Mouse (Mus musculus) midbrain, embryonic 16.5 days (tissue): ENCODE data around the gene Ufc1. TPM values are rescaled to one million over a fixed set of nuclear protein-coding genes. Genes with fewer than 3 reads are reported as not detected.
A peak's percentile ranks its signal among the peaks of the same experiment; 100 is the strongest.

Source experiments
- ATAC-seq: fragments of 200-750 bp; cut with Nextera tagmentation; 2 replicates; pipeline ENCODE4 v1.8.0; 2017; ENCODE audit warnings: moderate TSS enrichment
- H3K27ac ChIP-seq: fragments of 300-500 bp; sonication (generic); 2 replicates; pipeline ENCODE4 v1.5.1; 2014; ENCODE audit warnings: mild to moderate bottlenecking, low read length, mixed read lengths
- H3K27me3 ChIP-seq: fragments of 300-500 bp; sonication (generic); 2 replicates; pipeline ENCODE4 v1.6.1; 2014; ENCODE audit warnings: low read depth, low read length, mixed read lengths; ENCODE audit not compliant: control insufficient read depth, insufficient read depth
- H3K36me3 ChIP-seq: fragments of 300-500 bp; sonication (generic); 2 replicates; pipeline ENCODE4 v1.6.1; 2014; ENCODE audit warnings: mild to moderate bottlenecking, low read length, moderate library complexity, mixed read lengths; ENCODE audit not compliant: control insufficient read depth, insufficient read depth
- H3K4me1 ChIP-seq: fragments of 300-500 bp; sonication (generic); 2 replicates; pipeline ENCODE4 v1.6.1; 2014; ENCODE audit warnings: mild to moderate bottlenecking, low read length, mixed read lengths; ENCODE audit not compliant: control insufficient read depth, insufficient read depth
- H3K4me2 ChIP-seq: fragments of 300-500 bp; sonication (generic); 2 replicates; pipeline ENCODE4 v1.6.1; 2014; ENCODE audit warnings: mild to moderate bottlenecking, low read length, mixed read lengths
- H3K4me3 ChIP-seq: fragments of 300-500 bp; sonication (generic); 2 replicates; pipeline ENCODE4 v1.5.1; 2014; ENCODE audit warnings: low read depth, mild to moderate bottlenecking, low read length, moderate library complexity, mixed read lengths
- H3K9ac ChIP-seq: fragments of 300-500 bp; sonication (generic); 2 replicates; pipeline ENCODE4 v1.6.1; 2014; ENCODE audit warnings: low read depth, low read length, mixed read lengths
- H3K9me3 ChIP-seq: fragments of 300-500 bp; sonication (generic); replicated peaks from 2 replicates; pipeline ENCODE4 v1.6.1; 2014; ENCODE audit warnings: mild to moderate bottlenecking, low read length, mixed read lengths; ENCODE audit not compliant: control insufficient read depth, poor library complexity, severe bottlenecking
- WGBS: fragments of 180-500 bp; shearing (Covaris S2); extraction: QIAGEN DNeasy Blood & Tissue Kit; methylation state at CpG from one replicate; pipeline ENCODE4 v1.1.7; 2014; 5-methylcytosine and 5-hydroxymethylcytosine counted together
- polyA plus RNA-seq: library from polyadenylated mRNA; unstranded; fragments of >200 nt; fragmentation: Nextera tagmentation; extraction: Ambion mirVana; gene quantifications from 2 replicates; pipeline ENCODE4 v1.2.1, GENCODE M21; 2015

Gene Ufc1
- 105 and 116 TPM in 2 replicates for polyA plus RNA-seq

DNA sequence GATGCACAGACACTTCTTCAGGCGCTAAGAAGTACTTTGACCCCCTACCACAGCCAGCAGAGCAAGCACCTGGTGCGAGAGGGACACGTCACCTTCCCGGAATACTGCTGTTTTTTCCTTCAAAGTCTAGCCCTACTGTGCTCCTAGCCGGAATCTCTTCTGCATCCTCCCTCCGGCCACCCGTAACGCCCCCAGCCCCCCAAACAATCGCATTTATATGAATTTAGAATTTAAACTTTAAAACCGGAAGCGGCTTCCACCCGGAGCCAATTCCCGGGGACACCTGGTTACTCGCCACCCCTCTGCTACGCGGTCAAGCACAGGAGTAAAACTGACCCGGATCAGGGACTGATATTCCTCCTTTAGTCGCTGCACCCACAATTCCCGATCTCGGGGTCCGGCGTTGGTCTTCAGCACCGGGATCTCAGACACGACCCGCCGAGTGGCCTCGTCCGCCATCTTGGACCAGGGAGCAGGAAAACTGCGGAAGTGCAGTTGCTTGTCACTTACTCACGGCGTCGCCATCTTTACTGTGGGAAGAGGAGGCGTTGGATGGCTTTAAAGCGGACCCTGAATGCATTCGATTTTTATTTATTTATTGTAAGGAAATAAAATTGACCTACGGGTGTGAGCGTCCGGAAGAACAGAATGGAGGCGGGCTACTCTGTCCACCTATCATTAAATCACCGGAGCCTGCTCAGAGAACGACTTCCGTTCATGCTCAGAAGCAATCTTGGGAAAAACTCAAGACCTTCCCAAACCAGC, at the start of gene Ufc1:
Gene Ufc1 (minus strand): TSS at position 727 of the 765 bp plus-strand sequence.
- Histone ChIP-seq H3K27me3 (peaks cover 11% of the 10 kb centered on the region), H3K9ac (peak within 1 kb of the TSS; percentile 77), H3K9me3 (no peaks in the 10 kb centered on the region), H3K27ac (peak within 1 kb of the TSS; percentile 94), H3K4me1 (peaks cover 12% of the 10 kb centered on the region), H3K4me3 (peak within 1 kb of the TSS; percentile 68), H3K4me2 (peak within 1 kb of the TSS; percentile 69), H3K36me3 (no peaks in the 10 kb centered on the region)
- ATAC-seq = peak; percentile 88
- WGBS = under 1% methylated on average over 42 of the region's 42 CpGs

DNA sequence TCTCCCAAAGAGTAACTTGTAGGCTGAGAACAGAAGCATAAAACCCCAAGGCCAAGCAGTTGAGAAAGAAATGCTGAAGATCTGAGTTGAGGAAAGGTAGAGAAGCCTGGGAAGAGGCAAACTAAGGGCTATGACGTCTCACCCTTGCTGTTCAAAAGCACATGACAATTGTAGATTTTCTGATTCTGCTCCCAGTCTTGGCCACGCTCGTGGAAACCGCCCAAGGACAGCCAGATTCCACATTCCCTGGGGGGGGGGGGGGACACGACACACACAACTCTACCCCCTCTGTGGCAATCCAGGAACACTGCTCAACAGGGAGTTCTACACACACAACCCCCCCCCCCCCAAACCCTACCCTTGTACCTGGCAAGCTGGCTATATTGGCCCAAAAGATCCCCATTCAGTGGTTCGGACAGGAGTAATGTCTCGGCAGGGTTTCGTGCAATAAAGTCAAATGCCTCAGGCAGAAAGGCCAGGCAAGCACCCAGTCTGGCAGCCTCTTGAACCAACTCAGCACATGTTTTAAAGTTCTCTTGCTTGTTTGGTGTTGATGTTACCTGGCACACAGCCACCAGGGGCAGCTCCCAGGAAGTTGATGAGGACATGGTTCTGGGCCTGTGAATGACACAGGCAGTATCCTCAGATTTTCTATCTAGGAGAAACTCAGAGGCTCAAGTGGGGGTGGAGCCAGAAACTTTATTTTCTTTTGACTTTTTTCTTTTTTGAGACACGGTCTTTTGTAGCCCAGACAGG, 49.3 kb upstream of the Ufc1 start:
- Histone ChIP-seq H3K36me3 (peaks cover 10% of the 10 kb centered on the region), H3K27ac (no peak overlapping the region), H3K9me3 (peaks cover 5% of the 10 kb centered on the region), H3K27me3 (no peaks in the 10 kb centered on the region), H3K9ac (0 out of 2 replicates have a peak overlapping the region, but pooled peaks have one; percentile 84), H3K4me1 (peaks cover 30% of the 10 kb centered on the region), H3K4me2 (peak overlapping the region; percentile 75), H3K4me3 (peak overlapping the region; percentile 84)
- ATAC-seq = no peak
- WGBS = 87% methylated on average over 9 of the region's 9 CpGs

DNA sequence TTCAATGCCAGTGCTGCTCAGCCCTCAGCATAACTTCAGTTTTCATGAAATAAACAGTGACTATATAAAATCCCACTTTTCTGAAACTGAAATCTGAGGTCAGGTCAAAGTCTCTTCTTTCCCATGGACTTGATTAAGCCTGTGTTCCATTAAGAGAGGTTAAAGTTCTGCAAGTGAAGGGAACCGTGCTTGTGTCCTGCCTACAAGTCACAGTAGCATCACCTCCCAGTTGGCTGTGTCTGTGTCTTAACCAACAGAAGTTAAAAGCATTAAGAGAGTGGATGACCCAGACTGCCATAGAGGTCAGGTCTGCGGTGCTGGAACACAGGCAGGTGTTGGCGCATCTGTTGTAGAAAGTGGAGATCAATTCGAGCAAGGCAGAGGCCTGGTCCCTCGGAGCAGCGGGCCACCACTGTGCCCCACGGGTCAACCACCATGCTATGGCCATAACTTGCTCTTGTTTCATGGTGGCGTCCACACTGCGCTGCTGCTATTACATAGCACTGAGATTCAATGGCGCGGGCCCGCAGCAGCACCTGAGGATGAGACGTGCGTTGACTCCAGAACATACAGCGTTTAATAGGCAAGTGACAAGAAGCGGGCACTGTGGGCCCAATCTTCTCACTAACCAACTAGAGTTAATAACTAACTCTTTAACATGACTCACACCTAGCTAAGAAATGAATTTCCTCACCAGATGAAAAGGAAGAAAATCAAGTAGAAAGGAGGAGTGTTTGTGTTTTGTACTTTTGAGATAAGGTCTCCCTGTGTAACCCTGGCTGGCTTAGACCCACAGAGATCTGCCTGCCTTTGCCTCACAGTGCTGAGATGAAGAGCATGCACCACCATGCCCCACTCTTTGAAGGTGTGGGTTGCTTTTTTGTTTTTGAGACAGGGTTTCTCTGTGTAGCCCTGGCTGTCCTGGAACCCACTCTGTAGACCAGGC, 47.7 kb upstream of the Ufc1 start:
- Histone ChIP-seq H3K4me1 (peaks cover 25% of the 10 kb centered on the region), H3K27me3 (no peaks in the 10 kb centered on the region), H3K9me3 (peaks cover 5% of the 10 kb centered on the region), H3K36me3 (peaks cover 19% of the 10 kb centered on the region), H3K9ac (no peak overlapping the region), H3K4me3 (no peak overlapping the region), H3K27ac (no peak overlapping the region), H3K4me2 (no peak overlapping the region)
- 94% methylated on average over 16 of the region's 16 CpGs for WGBS
- ATAC-seq = no peak

DNA sequence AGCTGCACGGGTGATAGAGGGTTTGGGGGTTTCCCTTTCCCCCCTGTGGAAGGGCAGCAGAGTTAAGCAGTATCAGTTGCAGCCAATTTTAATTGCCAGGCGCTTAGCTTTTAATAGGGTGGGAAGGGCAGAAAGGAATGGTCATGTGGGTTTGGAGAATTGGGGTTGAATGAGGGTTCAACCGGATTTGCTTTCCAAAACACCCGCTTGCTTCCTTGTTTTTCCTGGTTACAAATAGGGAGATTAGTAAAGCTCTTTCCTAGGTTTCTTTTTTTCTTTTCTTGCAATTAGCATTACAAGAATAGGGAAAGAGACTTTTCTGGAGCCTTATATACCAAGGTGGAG, 35.4 kb upstream of the Ufc1 start:
- 0 out of 2 replicates have a peak, but pooled peaks have one; percentile 6 for ATAC-seq

DNA sequence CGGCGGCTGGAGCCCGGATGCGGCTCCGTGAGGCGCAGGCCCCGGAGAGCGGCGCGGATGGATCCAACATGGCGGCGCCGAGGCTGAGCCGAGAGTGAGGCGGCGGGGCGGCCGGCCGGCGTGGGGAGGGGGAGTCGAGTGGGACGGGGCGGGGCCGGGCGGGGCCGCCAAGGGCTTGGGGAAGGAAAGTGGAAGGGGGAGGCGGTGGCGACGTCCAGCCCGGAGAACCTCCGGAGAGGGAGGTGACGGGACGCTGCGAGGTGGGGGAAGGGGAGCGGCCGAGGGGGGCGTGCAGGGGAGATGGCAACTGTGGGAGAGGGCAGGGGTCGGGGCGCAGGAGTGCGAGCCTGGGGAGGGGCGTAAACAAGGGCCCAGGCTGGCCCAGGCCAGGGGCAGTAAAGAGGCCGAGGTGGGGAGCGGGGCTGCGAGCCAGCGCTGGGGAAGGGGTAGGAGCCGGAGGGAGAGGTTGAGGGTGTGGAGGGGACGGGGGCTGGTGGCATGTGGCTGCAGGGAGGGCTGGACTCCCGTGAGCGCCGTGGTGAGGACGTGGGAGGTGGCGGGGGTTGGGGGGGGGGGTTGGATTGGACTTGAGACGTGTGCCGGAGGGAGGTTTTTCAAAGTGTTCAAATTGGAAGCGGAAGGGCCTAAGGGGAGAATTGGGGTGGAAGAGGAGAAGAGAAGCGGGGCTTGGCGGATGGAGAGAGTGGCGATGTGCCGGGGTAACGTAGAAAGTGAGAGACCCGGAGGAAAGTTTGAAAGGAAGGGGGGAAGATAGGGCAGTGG, 34.8 kb upstream of the Ufc1 start:
- Histone ChIP-seq H3K36me3 (peaks cover 2% of the 10 kb centered on the region; the same call in 1 of the 2 replicates), H3K9ac (peak overlapping the region; percentile 97), H3K9me3 (no peaks in the 10 kb centered on the region), H3K27me3 (no peaks in the 10 kb centered on the region), H3K4me2 (peak overlapping the region; percentile 92), H3K4me1 (peaks cover 40% of the 10 kb centered on the region), H3K27ac (peak overlapping the region; percentile 99), H3K4me3 (peak overlapping the region; percentile 63)
- ATAC-seq = peak; percentile 85
- WGBS = under 1% methylated on average over 28 of the region's 61 CpGs

More for the DNA sequence above, 35.4 kb upstream of the Ufc1 start:
- peak overlapping the region; percentile 99 for H3K27ac ChIP-seq
- WGBS = 0% methylated on average over 4 of the region's 4 CpGs
- peaks cover 40% of the 10 kb centered on the region for H3K4me1 ChIP-seq
- peak overlapping the region; percentile 97 for H3K9ac ChIP-seq
- no peaks in the 10 kb centered on the region for H3K27me3 ChIP-seq
- no peaks in the 10 kb centered on the region for H3K9me3 ChIP-seq
- H3K4me3 ChIP-seq = peak overlapping the region; percentile 63
- H3K36me3 ChIP-seq = peaks cover 2% of the 10 kb centered on the region; the same call in 1 of the 2 replicates
- H3K4me2 ChIP-seq = peak overlapping the region; percentile 92

DNA sequence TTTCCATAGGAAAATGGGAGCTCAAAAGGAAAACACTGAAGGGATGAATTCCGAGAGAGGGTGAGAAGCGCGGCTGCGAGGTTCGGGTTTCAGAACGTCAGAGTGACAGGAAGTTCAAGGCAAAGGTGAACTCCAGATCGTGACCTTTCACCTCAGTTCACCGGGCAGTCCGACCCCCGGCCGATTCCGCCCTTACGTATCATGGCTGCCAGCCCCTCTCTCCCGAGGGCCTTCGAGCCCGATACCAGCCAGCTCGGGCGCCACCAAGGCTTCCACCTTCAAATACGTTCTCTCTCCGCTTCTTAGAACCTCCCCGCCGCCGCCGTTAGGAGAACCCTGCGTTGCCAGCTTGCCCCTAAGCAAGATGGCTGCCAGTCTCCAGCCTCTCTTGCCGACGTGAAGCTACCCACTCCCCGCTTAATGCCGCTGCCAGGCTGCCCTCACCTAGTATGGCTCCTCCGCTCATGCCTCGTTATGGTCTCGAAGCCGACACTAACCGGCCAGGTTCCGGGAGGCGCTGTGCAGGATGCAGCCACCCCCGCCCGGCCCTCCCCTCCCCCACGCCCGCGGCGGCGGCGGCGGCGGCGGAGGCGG, 34.1 kb upstream of the Ufc1 start, which contains the start of gene Dedd:
Gene Dedd (plus strand): TSS at position 307 of the 594 bp plus-strand sequence.
- H3K4me1 ChIP-seq = peaks cover 40% of the 10 kb centered on the region
- peak within 1 kb of the TSS; percentile 92 for H3K4me2 ChIP-seq
- H3K9me3 ChIP-seq = no peaks in the 10 kb centered on the region
- peaks cover 2% of the 10 kb centered on the region; the same call in 1 of the 2 replicates for H3K36me3 ChIP-seq
- H3K27me3 ChIP-seq = no peaks in the 10 kb centered on the region
- H3K9ac ChIP-seq = peak within 1 kb of the TSS; percentile 97
- peak within 1 kb of the TSS; percentile 63 for H3K4me3 ChIP-seq
- peak; percentile 96 for ATAC-seq
- H3K27ac ChIP-seq = peak within 1 kb of the TSS; percentile 99
- WGBS = under 1% methylated on average over 38 of the region's 48 CpGs

DNA sequence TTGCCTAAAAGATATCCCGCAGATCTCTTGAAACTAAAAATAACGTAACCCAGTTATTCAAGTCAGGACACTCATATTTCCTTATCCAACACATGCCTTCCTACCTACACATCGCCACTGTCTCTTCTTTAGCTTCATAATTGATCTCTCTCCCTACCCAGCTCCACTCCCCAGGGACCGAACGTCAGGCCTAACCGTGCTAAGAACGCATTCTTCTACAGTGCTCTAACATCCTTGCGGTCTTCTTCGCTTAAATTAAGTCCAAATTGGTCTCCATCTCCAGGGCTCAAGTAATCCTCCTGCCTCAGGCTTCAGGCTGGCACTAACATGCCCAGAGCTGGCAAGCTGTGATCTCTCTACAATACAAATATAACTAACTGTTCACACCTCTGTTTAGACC, 33.4 kb upstream of the Ufc1 start:
- H3K4me1 ChIP-seq = peaks cover 40% of the 10 kb centered on the region
- no peak; the same call in 1 of the 2 replicates for ATAC-seq

More for the DNA sequence above, 33.4 kb upstream of the Ufc1 start:
- Histone ChIP-seq H3K36me3 (peaks cover 2% of the 10 kb centered on the region; the same call in 1 of the 2 replicates), H3K4me3 (peak overlapping the region; percentile 63), H3K27me3 (no peaks in the 10 kb centered on the region), H3K27ac (peak overlapping the region; percentile 99), H3K9ac (peak overlapping the region; percentile 97), H3K9me3 (no peaks in the 10 kb centered on the region), H3K4me2 (peak overlapping the region; percentile 92)
- 31% methylated on average over 9 of the region's 9 CpGs for WGBS
